Mouse (Mus musculus) heart, embryonic 16.5 days (tissue): ENCODE measurements around the gene Vsig10l. TPM values are rescaled to one million over a fixed set of nuclear protein-coding genes. Genes with fewer than 3 reads are reported as not detected.
A peak's percentile ranks its signal among the peaks of the same experiment; 100 is the strongest.

Experiments
- ATAC-seq: fragments of 200-750 bp; cut with Nextera tagmentation; replicated peaks from 2 replicates; pipeline ENCODE4 v1.8.0; 2017; ENCODE audit warnings: moderate number of reproducible peaks; ENCODE audit not compliant: insufficient read depth, low FRiP score; ENCODE audit errors: extremely low read depth
- H3K27ac ChIP-seq: fragments of 300-500 bp; sonication (generic); 2 replicates; pipeline ENCODE4 v1.5.1; 2014; ENCODE audit warnings: mild to moderate bottlenecking, low read length, control low read depth, moderate library complexity
- H3K27me3 ChIP-seq: fragments of 300-500 bp; sonication (generic); 2 replicates; pipeline ENCODE4 v1.6.1; 2014; ENCODE audit warnings: low read length, mixed read lengths; ENCODE audit not compliant: control insufficient read depth, insufficient read depth
- H3K36me3 ChIP-seq: fragments of 300-500 bp; sonication (generic); 2 replicates; pipeline ENCODE4 v1.6.1; 2014; ENCODE audit not compliant: control insufficient read depth, insufficient read depth
- H3K4me1 ChIP-seq: fragments of 300-500 bp; sonication (generic); 2 replicates; pipeline ENCODE4 v1.6.1; 2014; ENCODE audit warnings: low read length, mixed read lengths; ENCODE audit not compliant: control insufficient read depth, insufficient read depth
- H3K4me2 ChIP-seq: fragments of 300-500 bp; sonication (generic); 2 replicates; pipeline ENCODE4 v1.6.1; 2014; ENCODE audit warnings: low read depth, mild to moderate bottlenecking, control low read depth, low read length
- H3K4me3 ChIP-seq: fragments of 300-500 bp; sonication (generic); 2 replicates; pipeline ENCODE4 v1.5.1; 2014; ENCODE audit warnings: mild to moderate bottlenecking, control low read depth, low read length
- H3K9ac ChIP-seq: fragments of 300-500 bp; sonication (generic); 2 replicates; pipeline ENCODE4 v1.6.1; 2014; ENCODE audit warnings: low read length, control low read depth
- H3K9me3 ChIP-seq: fragments of 300-500 bp; sonication (generic); replicated peaks from 2 replicates; pipeline ENCODE4 v1.6.1; 2016; ENCODE audit warnings: low read length; ENCODE audit not compliant: control insufficient read depth
- WGBS: fragments of 180-500 bp; shearing (Covaris S2); extraction: QIAGEN DNeasy Blood & Tissue Kit; methylation state at CpG from one replicate; pipeline ENCODE4 v1.1.7; 2014; 5-methylcytosine and 5-hydroxymethylcytosine counted together
- polyA plus RNA-seq: library from polyadenylated mRNA; unstranded; fragments of >200 nt; fragmentation: Nextera tagmentation; extraction: Ambion mirVana; gene quantifications from 2 replicates; pipeline ENCODE4 v1.2.1, GENCODE M21; 2015

Gene Vsig10l
- polyA plus RNA-seq, 1 experiment from 2014 or later = 3.4 TPM

DNA sequence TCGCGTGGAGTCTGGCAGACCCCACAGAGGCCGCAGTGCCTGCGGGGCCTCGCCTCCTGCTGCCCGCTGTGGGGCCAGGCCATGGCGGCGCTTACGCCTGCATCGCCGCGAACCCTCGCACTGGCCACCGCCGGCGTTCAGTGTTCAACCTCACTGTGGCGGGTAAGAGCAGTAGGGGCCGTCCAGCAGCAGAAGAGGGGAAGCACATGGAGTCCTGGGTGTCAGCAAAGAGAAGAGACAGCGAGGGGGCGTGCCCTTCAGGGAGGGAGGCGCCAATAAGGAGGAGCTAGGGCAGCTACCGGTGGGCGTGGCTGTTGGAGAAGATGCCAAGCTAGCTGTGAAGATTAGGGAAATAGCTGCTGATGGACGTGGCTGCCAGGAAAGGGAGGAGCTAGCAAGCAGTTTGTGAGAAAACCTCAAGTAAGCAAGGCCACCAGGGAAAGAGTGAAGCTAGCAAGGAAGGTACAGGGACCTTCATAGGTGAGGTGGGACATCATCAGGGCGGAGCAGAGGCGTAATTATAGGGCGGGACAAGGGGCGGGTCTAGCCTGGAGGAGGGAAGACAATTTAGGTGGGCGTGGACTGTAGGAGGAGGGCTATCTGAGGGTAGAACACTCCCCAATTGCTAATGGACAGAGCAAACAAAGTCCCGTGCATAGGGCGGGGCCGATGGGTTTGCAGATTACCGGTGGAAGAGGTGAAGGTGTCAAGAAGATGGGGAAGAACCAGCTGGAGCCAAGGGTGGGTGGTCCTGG, 2.6 kb downstream of the Vsig10l start:
- Histone ChIP-seq H3K27me3 (peaks cover 8% of the 10 kb centered on the region; the same call in 1 of the 2 replicates), H3K4me2 (peak overlapping the region; percentile 72), H3K9ac (peak overlapping the region; percentile 68), H3K4me3 (peak overlapping the region; percentile 61), H3K27ac (0 out of 2 replicates have a peak overlapping the region, but pooled peaks have one; percentile 12), H3K9me3 (no peaks in the 10 kb centered on the region), H3K4me1 (peaks cover 7% of the 10 kb centered on the region), H3K36me3 (peaks cover 4% of the 10 kb centered on the region; the same call in 1 of the 2 replicates)
- peak; percentile 87 for ATAC-seq
- under 1% methylated on average over 33 of the region's 33 CpGs for WGBS

DNA sequence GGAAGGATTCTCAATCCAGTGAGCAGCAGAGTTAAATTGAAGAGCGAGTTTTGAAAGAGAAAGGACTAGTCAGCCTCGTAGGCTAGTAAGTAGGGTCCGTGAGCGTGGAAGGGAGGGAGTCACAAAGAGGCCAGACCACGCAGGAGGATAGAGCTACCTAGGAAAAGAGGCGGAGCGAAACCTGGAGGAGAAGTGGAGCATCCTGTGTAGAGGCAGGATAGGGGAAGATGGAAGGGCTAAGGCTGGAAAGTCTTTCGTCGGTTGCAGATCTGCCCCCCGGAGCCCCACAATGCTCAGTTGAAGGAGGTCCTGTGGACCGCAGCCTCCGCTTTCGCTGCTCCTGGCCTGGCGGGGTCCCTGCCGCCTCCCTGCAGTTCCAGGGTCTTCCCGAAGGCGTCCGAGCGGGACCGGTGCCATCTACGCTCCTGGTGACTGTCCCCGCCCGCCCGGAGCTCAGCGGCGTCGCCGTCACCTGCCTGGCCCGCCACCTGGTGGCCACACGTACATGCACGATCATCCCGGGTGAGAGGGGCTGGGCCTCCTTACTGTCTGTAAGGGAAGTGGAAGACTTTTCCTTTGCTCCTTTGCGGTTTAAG, 3.2 kb downstream of the Vsig10l start:
- no peaks in the 10 kb centered on the region for H3K9me3 ChIP-seq
- peaks cover 4% of the 10 kb centered on the region; the same call in 1 of the 2 replicates for H3K36me3 ChIP-seq
- ATAC-seq = peak; percentile 68

DNA sequence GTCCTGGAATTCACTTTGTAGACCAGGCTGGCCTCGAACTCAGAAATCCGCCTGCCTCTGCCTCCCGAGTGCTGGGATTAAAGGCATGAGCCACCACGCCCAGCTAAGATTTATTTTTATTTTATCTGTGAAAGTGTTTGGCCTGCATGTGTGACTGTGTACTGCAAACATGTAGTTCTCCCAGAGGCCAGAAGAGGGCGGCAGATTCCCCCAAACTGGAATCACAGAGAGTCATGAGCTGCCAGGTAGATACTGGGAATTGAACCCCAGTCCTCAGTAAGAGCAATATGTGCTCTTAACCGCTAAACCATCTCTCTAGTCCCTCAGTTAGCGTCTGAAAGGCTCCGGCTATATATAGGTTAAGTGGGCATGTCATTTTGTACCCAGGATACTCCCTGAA, 7.4 kb downstream of the Vsig10l start:
- ATAC-seq = no peak
- H3K4me2 ChIP-seq = no peak overlapping the region
- 36% methylated on average over 8 of the region's 8 CpGs for WGBS

More for the DNA sequence above, 3.2 kb downstream of the Vsig10l start:
- under 1% methylated on average over 32 of the region's 33 CpGs for WGBS
- Histone ChIP-seq H3K9ac (peak overlapping the region; percentile 51), H3K27ac (no peak overlapping the region), H3K4me3 (peak overlapping the region; percentile 61), H3K27me3 (peaks cover 8% of the 10 kb centered on the region; the same call in 1 of the 2 replicates), H3K4me2 (peak overlapping the region; percentile 72), H3K4me1 (peaks cover 7% of the 10 kb centered on the region)

DNA sequence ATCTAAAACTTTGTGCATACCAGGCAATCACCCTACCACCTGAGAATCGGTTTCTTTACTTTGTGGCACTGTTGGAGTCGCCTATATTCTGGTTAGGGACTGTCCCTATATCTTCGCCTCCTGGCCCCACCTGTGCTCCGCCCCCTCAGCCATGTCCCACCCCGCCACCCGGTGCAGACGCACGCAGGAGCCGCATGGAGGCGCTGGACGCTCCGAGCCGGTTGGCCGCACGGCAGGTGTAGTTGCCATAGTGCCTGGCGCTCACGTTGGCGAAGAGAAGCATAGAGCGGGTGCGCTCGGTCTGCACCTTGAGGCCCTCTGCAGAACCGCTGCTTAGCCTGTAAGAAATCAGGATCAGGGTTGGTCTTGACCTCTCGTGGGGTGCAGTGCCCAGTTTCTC, 12.8 kb downstream of the Vsig10l start:
- no peak for ATAC-seq
- peaks cover 42% of the 10 kb centered on the region for H3K27me3 ChIP-seq

More for the DNA sequence above, 7.4 kb downstream of the Vsig10l start:
- no peaks in the 10 kb centered on the region for H3K9me3 ChIP-seq
- H3K4me1 ChIP-seq = no peaks in the 10 kb centered on the region
- no peak overlapping the region for H3K9ac ChIP-seq
- no peak overlapping the region for H3K4me3 ChIP-seq
- H3K36me3 ChIP-seq = peaks cover 4% of the 10 kb centered on the region; the same call in 1 of the 2 replicates
- H3K27me3 ChIP-seq = peaks cover 13% of the 10 kb centered on the region
- H3K27ac ChIP-seq = no peak overlapping the region

GRCm38 (mm10) chr7:43476376-43476775, 13.4 kb downstream of the Vsig10l start:
- no peaks in the 10 kb centered on the region for H3K36me3 ChIP-seq
- no peak overlapping the region for H3K4me2 ChIP-seq
- H3K27ac ChIP-seq = no peak overlapping the region
- H3K4me1 ChIP-seq = no peaks in the 10 kb centered on the region
- no peaks in the 10 kb centered on the region for H3K9me3 ChIP-seq
- H3K4me3 ChIP-seq = no peak overlapping the region
- H3K27me3 ChIP-seq = peaks cover 42% of the 10 kb centered on the region
- H3K9ac ChIP-seq = no peak overlapping the region
- WGBS = 3% methylated on average over 13 of the region's 13 CpGs
- no peak for ATAC-seq

More for the DNA sequence above, 12.8 kb downstream of the Vsig10l start:
- Histone ChIP-seq H3K9me3 (no peaks in the 10 kb centered on the region), H3K36me3 (no peaks in the 10 kb centered on the region), H3K9ac (no peak overlapping the region), H3K4me3 (no peak overlapping the region), H3K4me1 (no peaks in the 10 kb centered on the region), H3K27ac (no peak overlapping the region), H3K4me2 (no peak overlapping the region)
- 7% methylated on average over 23 of the region's 23 CpGs for WGBS

GRCm38 (mm10) chr7:43481191-43481590, 18.2 kb downstream of the Vsig10l start:
- WGBS = 54% methylated on average over 3 of the region's 3 CpGs
- Histone ChIP-seq H3K4me3 (no peak overlapping the region), H3K27me3 (peaks cover 20% of the 10 kb centered on the region), H3K9ac (no peak overlapping the region), H3K27ac (no peak overlapping the region), H3K9me3 (no peaks in the 10 kb centered on the region), H3K4me2 (no peak overlapping the region), H3K4me1 (peaks cover 3% of the 10 kb centered on the region; the same call in 1 of the 2 replicates), H3K36me3 (no peaks in the 10 kb centered on the region)
- ATAC-seq = no peak

- Histone ChIP-seq H3K27ac (no peak overlapping the region), H3K27me3 (peaks cover 11% of the 10 kb centered on the region), H3K9me3 (no peaks in the 10 kb centered on the region), H3K4me3 (no peak overlapping the region), H3K4me1 (peaks cover 3% of the 10 kb centered on the region; the same call in 1 of the 2 replicates), H3K36me3 (no peaks in the 10 kb centered on the region), H3K4me2 (no peak overlapping the region), H3K9ac (no peak overlapping the region)
- peak; percentile 62 for ATAC-seq
- WGBS = 58% methylated on average over 8 of the region's 8 CpGs
Observed at GRCm38 (mm10) chr7:43482090-43482716, 19.3 kb downstream of the Vsig10l start.

- no peak overlapping the region for H3K27ac ChIP-seq
- H3K4me2 ChIP-seq = no peak overlapping the region
- WGBS = 3% methylated on average over 10 of the region's 10 CpGs
- ATAC-seq = no peak
- 0 out of 2 replicates have a peak, but pooled peaks cover 2% of the 10 kb centered on the region for H3K27me3 ChIP-seq
- H3K4me1 ChIP-seq = peaks cover 3% of the 10 kb centered on the region; the same call in 1 of the 2 replicates
- no peak overlapping the region for H3K9ac ChIP-seq
- H3K4me3 ChIP-seq = no peak overlapping the region
- H3K9me3 ChIP-seq = no peaks in the 10 kb centered on the region
- no peaks in the 10 kb centered on the region for H3K36me3 ChIP-seq
Observed at GRCm38 (mm10) chr7:43483236-43483635, 20.3 kb downstream of the Vsig10l start.
